Mouse (Mus musculus) neutrophil, adult 83 days (primary cell): Measurements from ENCODE around the gene Usp51. TPM values are rescaled to one million over a fixed set of nuclear protein-coding genes. Genes with fewer than 3 reads are reported as not detected.

Experiments used
- total RNA-seq, 2 experiments: library from RNA; stranded (reverse); gene quantifications; one replicate each; pipeline ENCODE4 v1.2.4; 2023

Gene Usp51
- total RNA-seq, result not detected

DNA sequence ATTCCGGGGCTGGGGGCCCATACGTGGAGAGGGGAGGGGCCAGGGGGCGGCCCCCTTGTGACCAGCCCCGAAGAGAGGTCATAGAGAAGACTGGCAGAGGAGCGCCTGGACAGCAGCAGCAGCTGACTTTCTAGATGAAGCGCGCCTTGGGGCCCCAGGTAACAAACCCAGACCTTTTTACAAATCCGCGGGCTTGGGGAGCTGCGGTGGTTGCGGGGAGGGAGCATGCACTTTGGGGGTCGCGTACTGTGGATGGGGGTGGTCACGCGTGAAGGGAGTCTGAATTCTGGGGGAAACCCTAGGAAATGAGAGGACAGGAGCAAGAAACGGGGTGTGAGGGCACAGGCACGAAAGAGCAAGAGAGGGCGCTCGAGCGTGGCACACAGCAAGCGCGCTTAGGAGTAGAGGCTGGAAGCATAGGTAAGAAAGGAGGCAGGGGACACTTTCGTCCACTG, at the start of gene Usp51:
Gene Usp51 (plus strand): TSS at position 83 of the 455 bp plus-strand sequence.

DNA sequence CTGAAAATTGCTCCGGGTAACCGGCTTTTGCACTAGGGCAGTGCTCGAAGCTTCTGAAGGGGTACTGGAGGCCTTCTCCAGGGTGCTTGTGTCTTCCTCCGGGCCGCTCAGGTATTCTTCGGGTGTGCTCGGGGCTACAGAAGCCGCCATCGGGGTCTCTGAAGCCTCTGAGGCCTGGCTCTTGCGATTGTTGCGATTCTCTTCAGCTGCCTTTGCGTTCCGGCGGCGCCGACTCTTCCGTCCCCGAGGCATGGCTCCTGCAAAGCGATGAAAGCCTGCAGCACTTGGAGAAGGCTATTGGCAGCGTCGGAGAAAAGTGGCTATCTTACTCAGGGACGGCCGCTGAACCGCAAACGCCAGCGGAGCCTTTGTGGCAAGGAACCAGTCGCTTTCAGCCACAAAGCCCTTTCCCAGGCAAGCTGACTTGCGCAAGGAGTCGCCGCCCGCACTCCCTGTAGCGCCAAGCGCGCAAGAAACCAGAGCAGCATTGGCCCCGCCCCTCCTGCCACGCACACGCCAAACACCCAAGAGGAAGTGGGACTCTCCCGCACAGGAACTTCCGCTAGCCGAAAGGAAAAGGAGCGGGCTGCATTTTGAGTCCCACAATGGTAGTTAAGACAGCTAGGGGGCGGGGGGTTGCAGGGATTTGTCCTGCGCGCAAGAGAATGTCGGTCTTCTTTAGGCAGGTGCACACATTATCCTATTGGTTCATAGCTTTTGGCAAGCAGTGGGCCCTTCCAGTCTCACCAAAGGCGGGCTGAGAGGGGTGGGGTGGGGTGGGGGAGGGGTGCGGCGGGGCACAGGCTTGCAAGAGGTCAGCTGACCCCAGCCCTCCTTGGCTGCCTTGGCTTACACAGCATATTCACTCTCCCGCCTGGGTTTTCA, 31.1 kb downstream of the Usp51 start, which contains the start of gene Mageh1:
Gene Mageh1 (minus strand): TSS at position 489 of the 885 bp plus-strand sequence.

Other genes starting within 250 kb of the Usp51 start
- gene Shroom2, start 237.0 kb upstream of the Usp51 start, total RNA-seq, result under 1 TPM; 0.11 TPM
- gene Gpr143, start 224.5 kb upstream of the Usp51 start, total RNA-seq, result not detected
- gene Mageh1, start 31.1 kb downstream of the Usp51 start, total RNA-seq, result not detected
- gene Foxr2, start 112.3 kb downstream of the Usp51 start, total RNA-seq, result not detected
- 1 to 10 TPM; 1.6 to 1.7 TPM for gene Rragb, start 133.5 kb downstream of the Usp51 start, total RNA-seq
- gene Klf8, start 231.0 kb downstream of the Usp51 start, total RNA-seq, result 1 to 10 TPM; 3.3 to 5.3 TPM